Mouse (Mus musculus) macrophage (primary cell): ENCODE measurements around the gene Atoh8. TPM values are rescaled to one million over a fixed set of nuclear protein-coding genes. Genes with fewer than 3 reads are reported as not detected.

Experiments
- H3K27ac ChIP-seq: fragments of 350-480 bp; formaldehyde crosslinking; 2 replicates; pipeline ENCODE4 v1.9.0; 2021
- H3K36me3 ChIP-seq: fragments of 350-480 bp; formaldehyde crosslinking; 2 replicates; pipeline ENCODE4 v1.9.0; 2021; ENCODE audit errors: inconsistent target
- H3K4me3 ChIP-seq: fragments of 350-480 bp; formaldehyde crosslinking; 2 replicates; pipeline ENCODE4 v1.9.0; 2021; ENCODE audit errors: inconsistent target
- H3K79me2 ChIP-seq: fragments of 350-480 bp; formaldehyde crosslinking; 2 replicates; pipeline ENCODE4 v1.9.0; 2021; ENCODE audit errors: inconsistent target
- WGBS: methylation state at CpG from one replicate; pipeline ENCODE4 v1.1.7; 2026; ENCODE audit warnings: inconsistent platforms; ENCODE audit not compliant: missing documents; 5-methylcytosine and 5-hydroxymethylcytosine counted together
- polyA plus RNA-seq: library from polyadenylated mRNA; stranded (reverse); fragments of 250-400 nt; gene quantifications from 3 replicates; pipeline ENCODE4 v1.2.4, GENCODE M21; 2018; ENCODE audit warnings: inconsistent platforms

The Atoh8 gene
- polyA plus RNA-seq, 1 experiment from 2014 or later = not detected

DNA sequence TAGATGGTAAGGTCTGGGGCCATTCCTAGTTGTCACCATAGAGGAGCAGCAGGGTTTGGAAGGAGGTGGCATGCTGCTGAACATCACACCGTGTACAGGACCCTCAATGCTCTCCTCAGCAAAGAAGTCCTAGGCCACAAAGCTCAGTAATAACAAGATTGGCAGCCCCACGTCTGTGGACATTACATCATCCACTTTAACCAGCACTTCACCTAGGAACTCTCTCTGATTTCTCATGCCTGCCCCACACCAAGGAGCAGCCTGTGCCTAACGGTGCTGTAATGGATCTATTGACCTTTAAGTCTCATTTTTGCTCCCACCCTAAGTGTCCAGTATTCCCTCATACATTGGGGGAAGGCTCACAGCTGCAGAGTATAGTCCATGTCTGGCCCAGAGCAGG, 9.7 kb downstream of the Atoh8 start:
- Histone ChIP-seq H3K36me3 (no peaks in the 10 kb centered on the region), H3K79me2 (no peaks in the 10 kb centered on the region), H3K27ac (no peak overlapping the region), H3K4me3 (no peak overlapping the region)
- WGBS = 86% methylated on average over 3 of the region's 3 CpGs

DNA sequence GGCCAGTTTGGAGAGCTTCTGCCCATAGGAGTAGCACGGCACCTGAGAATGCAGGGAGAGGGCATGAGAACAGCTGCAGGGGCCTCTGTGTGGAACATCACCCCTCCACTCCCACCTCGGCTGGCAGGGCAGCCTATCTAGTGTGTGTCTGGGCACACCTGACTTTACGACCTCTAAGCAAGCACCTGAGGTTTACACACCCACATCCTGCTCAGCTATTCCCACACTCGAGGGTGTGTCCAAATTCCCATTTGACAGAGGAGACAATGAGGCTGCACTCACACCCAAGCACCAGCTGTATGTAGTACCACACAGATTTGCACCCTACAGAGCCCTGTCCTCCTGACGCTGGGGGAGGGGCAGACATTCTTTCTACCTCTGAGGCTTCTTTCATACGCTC, 11.5 kb downstream of the Atoh8 start:
- 80% methylated on average over 6 of the region's 6 CpGs for WGBS
- Histone ChIP-seq H3K4me3 (no peak overlapping the region), H3K36me3 (no peaks in the 10 kb centered on the region), H3K27ac (no peak overlapping the region), H3K79me2 (no peaks in the 10 kb centered on the region)

DNA sequence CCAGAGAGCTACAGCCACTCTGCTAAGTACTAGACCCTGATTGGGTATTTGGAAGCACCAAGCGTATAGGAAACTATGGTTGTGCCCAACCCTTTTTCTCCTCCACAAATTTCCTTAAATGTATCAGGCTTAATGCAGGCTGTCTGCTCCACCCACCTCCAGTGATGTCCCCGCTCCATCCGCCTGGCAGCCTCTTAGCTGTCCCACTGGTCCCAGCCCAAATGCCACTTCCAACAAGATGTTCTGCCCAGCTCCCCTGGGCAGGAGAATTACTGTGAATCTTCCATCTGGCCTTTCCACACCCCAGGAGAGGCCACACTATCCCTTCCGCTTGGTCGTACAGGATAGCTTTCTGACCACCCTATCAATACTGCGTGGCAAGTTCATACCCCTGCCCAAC, 12.5 kb downstream of the Atoh8 start:
- H3K27ac ChIP-seq = no peak overlapping the region
- H3K36me3 ChIP-seq = no peaks in the 10 kb centered on the region
- 95% methylated on average over 6 of the region's 6 CpGs for WGBS
- no peaks in the 10 kb centered on the region for H3K79me2 ChIP-seq
- H3K4me3 ChIP-seq = no peak overlapping the region

- H3K79me2 ChIP-seq = no peaks in the 10 kb centered on the region
- no peak overlapping the region for H3K27ac ChIP-seq
- H3K36me3 ChIP-seq = no peaks in the 10 kb centered on the region
- no peak overlapping the region for H3K4me3 ChIP-seq
- 18% methylated on average over 11 of the region's 11 CpGs for WGBS
Measured at GRCm38 (mm10) chr6:72222271-72222724, 13.1 kb downstream of the Atoh8 start.

DNA sequence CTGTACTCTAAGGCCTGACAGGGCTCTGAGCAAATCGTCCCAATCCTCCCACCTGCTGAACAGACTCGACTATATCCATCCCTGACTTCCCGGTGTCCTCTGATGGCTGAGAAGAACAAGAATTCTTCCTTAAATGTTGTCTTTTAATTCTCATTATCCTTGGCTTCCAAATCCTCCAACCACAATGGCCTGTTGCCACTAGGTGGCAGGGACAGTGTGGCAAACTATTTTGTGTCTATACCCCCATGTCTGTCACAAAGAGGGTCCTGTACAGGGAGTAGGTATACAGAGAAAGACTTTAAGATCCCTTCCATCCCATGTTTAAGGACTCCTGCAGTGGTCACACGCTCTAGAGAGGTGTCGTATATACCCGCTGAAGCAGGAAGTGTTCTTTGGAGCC, 14.1 kb downstream of the Atoh8 start:
- Histone ChIP-seq H3K4me3 (no peak overlapping the region), H3K79me2 (no peaks in the 10 kb centered on the region), H3K36me3 (no peaks in the 10 kb centered on the region), H3K27ac (no peak overlapping the region)
- 64% methylated on average over 6 of the region's 6 CpGs for WGBS

DNA sequence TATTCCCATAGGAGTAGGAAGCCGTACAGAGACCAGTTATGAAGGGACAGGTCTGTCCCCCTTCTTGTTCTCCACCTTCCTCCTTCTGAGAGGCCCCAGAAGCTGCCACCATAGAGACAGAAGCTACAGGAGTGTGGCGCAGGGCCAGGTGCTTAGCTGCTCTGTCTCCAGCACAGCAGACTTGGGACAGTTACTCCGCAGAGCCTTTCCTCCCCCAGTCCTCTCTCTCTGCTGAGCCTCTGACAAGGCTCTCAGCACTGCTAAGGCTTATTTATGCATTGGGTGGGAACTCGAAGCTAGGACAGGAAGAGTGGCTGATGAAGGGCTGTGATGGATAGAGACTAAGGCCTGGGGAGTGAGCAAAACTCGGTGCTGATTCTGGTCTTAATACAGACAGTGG, 15.8 kb downstream of the Atoh8 start:
- Histone ChIP-seq H3K36me3 (no peaks in the 10 kb centered on the region), H3K79me2 (no peaks in the 10 kb centered on the region), H3K27ac (no peak overlapping the region), H3K4me3 (no peak overlapping the region)
- WGBS = 62% methylated on average over 4 of the region's 5 CpGs

GRCm38 (mm10) chr6:72218281-72218680, 17.1 kb downstream of the Atoh8 start:
- Histone ChIP-seq H3K27ac (no peak overlapping the region), H3K79me2 (no peaks in the 10 kb centered on the region), H3K4me3 (no peak overlapping the region), H3K36me3 (no peaks in the 10 kb centered on the region)
- 97% methylated on average over 4 of the region's 4 CpGs for WGBS

- Histone ChIP-seq H3K79me2 (no peaks in the 10 kb centered on the region), H3K36me3 (no peaks in the 10 kb centered on the region), H3K4me3 (no peak overlapping the region), H3K27ac (no peak overlapping the region)
- WGBS = 81% methylated on average over 6 of the region's 6 CpGs
Measured at GRCm38 (mm10) chr6:72217415-72217784, 18.0 kb downstream of the Atoh8 start.

- H3K36me3 ChIP-seq = no peaks in the 10 kb centered on the region
- no peak overlapping the region for H3K27ac ChIP-seq
- no peak overlapping the region for H3K4me3 ChIP-seq
- no peaks in the 10 kb centered on the region for H3K79me2 ChIP-seq
- 4% methylated on average over 32 of the region's 33 CpGs for WGBS
Measured at GRCm38 (mm10) chr6:72216681-72217414, 18.5 kb downstream of the Atoh8 start.

DNA sequence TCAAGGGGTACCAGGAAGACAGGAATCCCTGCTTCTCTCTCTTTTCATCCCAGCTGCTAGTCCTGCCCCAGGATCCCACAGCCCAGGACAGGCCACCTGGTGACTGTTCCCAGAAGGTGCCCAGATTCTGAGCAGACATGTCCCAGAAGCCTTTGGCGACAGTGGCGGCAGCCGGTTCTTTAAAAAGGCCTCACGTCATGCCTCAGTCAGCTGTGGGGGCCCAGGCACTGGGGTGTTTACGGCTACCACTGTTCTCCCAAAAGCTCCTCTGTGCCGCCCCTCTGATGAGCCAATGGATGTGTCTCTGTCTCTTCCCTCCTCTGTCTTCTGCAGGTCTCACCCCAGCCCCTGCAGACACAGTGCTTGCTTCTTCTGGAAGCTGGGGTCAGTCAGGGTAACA, 19.8 kb downstream of the Atoh8 start:
- no peak overlapping the region for H3K4me3 ChIP-seq
- WGBS = 90% methylated on average over 6 of the region's 6 CpGs
- H3K79me2 ChIP-seq = no peaks in the 10 kb centered on the region
- H3K27ac ChIP-seq = no peak overlapping the region
- H3K36me3 ChIP-seq = no peaks in the 10 kb centered on the region

DNA sequence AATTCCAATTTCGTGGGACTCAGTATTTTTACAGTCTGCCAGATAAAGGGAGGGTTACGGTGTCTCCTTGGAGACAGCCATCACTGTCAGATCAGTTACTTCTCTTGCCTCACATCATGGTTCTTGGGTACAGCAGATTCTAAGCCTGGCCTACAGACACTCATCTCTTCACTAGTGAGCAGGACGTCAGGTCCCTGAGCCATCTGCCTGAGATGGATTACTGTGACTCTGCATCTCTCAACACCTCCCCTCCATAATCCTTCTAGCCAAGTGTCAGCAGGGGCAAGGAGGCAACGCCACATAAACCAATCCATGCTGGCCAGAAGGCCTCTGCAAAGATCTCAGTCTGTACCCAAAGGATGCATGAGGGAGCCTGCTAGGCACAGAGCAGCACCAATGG, 24.0 kb downstream of the Atoh8 start:
- H3K36me3 ChIP-seq = no peaks in the 10 kb centered on the region
- no peaks in the 10 kb centered on the region for H3K79me2 ChIP-seq
- no peak overlapping the region for H3K4me3 ChIP-seq
- no peak overlapping the region for H3K27ac ChIP-seq
- WGBS = 90% methylated on average over 4 of the region's 4 CpGs

GRCm38 (mm10) chr6:72210823-72211222, 24.6 kb downstream of the Atoh8 start:
- H3K36me3 ChIP-seq = no peaks in the 10 kb centered on the region

DNA sequence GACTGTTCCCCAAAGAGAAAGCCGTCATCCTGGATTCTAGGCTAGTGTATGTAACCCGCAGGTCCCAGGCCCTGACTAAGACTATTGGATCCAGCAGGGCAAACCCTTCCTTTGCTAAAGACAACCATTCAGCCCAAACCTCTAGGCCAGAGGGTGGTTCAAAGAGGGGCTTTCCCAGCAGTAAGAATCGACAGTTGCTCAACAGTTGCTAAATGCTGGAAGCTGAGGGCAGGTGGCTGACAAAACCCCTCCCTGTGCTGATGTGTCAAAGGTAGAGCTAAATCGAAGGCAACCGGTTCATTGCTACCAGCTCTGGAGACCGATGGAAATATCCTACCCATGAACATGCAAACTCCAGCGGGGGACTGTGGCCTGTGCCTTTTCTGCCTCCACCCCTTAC, 25.6 kb downstream of the Atoh8 start:
- no peak overlapping the region for H3K27ac ChIP-seq
- 86% methylated on average over 7 of the region's 7 CpGs for WGBS
- H3K36me3 ChIP-seq = no peaks in the 10 kb centered on the region
- no peak overlapping the region for H3K4me3 ChIP-seq
- no peaks in the 10 kb centered on the region for H3K79me2 ChIP-seq

More at GRCm38 (mm10) chr6:72210823-72211222, 24.6 kb downstream of the Atoh8 start:
- Histone ChIP-seq H3K79me2 (no peaks in the 10 kb centered on the region), H3K4me3 (no peak overlapping the region), H3K27ac (no peak overlapping the region)
- WGBS = 84% methylated on average over 7 of the region's 7 CpGs

DNA sequence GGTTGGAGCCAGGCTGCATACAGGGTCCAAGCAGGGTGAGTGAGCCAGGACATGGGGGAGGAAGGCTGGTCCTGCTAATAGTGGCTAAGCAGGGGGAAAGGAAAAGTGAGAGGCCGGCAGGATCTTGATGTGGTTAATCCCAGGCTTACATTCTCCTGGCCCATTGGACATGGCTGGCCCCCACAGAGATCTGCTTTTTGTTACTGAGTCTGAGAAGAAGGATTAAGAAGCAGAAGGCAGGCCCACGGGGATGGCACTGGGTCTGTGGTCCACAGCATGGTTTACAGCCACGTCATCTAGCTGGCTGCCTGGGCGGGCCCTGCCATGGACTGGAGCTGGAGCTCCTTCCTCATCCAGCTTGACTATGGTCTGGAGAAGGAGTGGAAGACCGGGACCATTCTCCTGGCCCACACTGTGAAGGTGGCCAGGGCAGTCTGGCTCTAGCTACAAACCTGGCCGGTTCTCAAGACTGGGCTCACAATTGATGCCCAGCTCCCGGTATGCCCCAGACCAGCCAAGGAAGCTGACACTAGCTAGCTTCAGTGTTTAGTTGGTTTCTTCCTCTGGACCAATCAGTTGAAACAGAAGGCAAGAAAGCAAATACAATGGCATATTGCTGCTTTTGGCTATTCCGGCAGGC, 26.9 kb downstream of the Atoh8 start:
- Histone ChIP-seq H3K79me2 (no peaks in the 10 kb centered on the region), H3K4me3 (no peak overlapping the region), H3K36me3 (no peaks in the 10 kb centered on the region), H3K27ac (no peak overlapping the region)
- WGBS = 96% methylated on average over 8 of the region's 8 CpGs

- Histone ChIP-seq H3K27ac (no peak overlapping the region), H3K36me3 (no peaks in the 10 kb centered on the region), H3K79me2 (no peaks in the 10 kb centered on the region), H3K4me3 (no peak overlapping the region)
- 96% methylated on average over 8 of the region's 9 CpGs for WGBS
Measured at GRCm38 (mm10) chr6:72206021-72206420, 29.4 kb downstream of the Atoh8 start.
